Mouse (Mus musculus): Measurements from ENCODE around the gene Tex48. TPM values are rescaled to one million over a fixed set of nuclear protein-coding genes. Genes with fewer than 3 reads are reported as not detected.

Gene Tex48
- total RNA-seq, 2 experiments from 2014 or later = not detected

DNA sequence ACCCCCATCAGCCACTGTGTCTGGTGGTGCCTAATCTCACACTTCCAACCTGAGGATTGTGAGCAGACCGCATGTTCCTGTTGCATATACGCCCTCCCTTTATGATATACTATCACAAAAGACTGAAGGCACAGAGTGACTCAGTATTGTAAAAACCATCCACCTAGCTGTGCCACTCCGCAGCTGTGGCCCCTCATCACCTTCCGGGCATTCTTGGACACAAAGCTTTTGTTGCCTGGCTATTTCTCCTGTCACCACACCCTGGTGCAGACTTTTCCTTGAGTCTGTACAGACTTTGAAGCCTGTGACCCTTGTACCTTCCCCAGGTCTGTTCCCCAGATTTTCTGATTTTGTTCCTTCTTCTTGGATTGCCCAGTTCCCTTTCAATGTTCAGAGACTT lies 26.2 kb downstream of the Tex48 start:
- no peak for DNase-seq (ENCODE audit: extremely low spot score in 1 of 2, low spot score in 1 of 2)

DNA sequence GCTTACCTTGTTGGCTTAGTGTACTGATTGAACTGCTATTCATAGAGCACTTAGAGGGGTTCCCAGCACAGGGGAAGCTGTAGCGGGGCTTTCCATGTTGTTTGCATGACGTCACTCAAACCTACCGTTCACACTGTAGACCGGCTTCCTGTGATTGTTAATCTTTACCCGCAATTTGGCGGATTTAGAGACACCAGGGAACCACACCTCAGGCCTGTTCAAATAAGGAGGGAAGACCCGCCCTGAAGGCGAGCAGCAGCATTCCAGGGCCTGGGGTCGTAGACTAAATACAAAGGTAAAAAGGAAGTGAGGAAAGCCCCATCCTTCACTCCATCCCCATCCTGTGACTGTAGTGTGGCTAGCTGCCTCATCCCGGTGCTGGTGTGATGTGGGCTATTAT lies 27.0 kb downstream of the Tex48 start:
- no peak for DNase-seq (ENCODE audit: extremely low spot score in 1 of 2, low spot score in 1 of 2)

DNA sequence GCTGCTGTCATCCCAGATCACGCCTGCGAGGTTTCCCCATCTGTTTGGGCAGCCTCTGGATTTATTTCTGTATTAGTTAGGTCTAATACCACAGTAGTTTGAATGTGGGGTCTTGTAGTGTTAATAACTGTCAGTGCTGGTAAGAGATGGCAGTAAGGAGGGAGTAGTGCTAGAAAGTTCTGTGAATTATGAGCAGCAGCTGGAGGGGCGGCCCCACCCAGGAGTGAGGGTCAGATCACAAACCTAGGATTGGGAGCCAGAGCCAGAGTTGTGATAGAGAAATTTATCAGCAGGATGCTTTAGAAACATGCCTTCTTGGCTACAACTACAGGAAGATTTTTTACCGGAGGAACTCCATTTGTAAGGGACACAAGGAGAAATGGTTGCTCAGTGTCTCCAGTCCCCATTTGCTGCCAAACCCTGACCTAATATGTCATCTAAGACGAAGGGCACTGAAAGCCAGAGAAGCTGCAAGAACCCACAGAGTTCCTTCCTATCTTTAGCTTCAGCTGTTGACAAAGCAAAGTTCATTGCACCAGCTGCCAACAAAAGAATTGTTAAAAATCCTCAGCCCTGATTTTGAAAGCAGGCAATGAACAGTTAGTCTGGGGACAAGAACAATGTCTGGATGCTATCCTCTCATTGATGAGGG lies 27.6 kb downstream of the Tex48 start:
- no peak for DNase-seq (ENCODE audit: extremely low spot score in 1 of 2, low spot score in 1 of 2)

DNA sequence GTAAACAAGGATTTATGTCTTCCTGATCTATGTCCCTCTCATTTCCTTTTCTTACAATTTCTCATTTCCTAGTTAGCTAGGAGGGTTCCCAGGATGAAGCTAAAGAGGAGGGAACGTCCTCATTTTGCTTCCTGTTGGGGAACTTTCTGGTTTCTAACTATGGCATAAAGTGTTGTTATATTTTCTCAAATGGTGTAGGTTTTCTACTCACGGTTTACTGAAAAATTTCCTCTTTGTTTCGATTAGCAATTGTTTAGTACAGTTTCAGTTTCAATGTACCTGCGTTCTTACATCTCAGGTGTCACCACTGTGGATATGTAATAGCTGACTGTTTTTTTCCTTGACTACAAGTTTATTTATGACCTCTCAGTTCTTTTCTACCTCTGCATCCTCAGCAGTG lies 31.7 kb downstream of the Tex48 start:
- DNase-seq (ENCODE audit: extremely low spot score in 1 of 2, low spot score in 1 of 2) = no peak

DNA sequence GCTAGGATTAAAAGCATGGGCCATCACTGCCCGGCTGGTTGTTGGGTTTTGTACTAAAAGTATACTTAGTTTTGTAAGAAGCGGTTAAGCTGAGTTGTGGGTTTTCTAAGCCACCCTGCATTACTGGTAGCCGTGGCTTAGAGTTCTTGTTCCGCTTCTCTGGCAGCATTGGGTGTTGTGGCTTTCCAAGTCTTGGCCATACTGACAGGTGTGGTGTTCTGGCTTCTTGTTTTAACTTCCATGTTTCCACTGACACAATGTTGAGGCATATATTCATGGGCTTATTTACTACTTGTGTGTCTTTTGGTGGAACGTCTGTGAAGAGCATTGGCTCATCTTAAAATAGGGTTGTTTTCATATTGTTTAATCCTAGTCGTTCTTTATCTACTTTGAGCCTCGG lies 32.2 kb downstream of the Tex48 start:
- DNase-seq (ENCODE audit: extremely low spot score in 1 of 2, low spot score in 1 of 2) = no peak

DNA sequence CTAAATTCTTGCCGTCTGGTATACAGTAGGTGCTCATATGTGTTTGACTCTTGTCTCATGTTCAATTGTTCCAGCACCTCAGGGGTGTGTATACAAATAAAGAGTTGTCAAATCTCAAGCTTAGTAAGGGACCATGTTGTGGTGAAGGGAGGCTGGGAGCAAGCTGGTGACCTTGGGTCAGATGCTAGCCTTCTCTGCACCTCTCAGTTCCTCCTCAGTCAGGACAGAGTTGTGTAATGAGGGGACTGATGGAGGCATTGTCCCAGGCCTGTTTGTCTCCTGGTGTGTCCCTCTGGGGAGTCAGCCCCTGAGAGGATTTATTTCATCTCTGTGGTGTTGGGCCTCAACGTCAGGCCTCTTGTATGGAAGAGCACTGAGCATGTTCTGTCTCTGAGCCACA lies 36.0 kb downstream of the Tex48 start:
- DNase-seq (ENCODE audit: extremely low spot score in 1 of 2, low spot score in 1 of 2) = no peak

DNA sequence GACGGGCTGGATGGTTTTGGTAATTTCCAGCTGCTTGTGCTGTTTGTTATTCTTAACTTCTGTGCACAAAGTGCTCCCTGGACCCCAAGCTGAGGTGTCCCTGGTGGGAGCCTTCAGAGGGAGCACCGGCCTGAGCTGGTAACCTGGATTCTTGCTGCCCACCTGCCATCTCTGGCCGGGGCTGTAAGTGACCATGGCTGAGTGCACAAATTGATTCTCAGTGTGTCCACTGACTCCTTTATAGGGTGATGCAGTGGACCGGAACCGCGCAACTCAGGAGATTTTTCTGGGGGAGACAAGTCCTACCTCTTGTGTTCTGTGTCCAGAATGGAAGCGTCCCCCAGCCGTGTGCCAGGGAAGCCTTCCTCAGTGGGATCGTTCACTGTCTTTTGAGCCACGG lies 37.0 kb downstream of the Tex48 start:
- DNase-seq (ENCODE audit: extremely low spot score in 1 of 2, low spot score in 1 of 2) = no peak

DNA sequence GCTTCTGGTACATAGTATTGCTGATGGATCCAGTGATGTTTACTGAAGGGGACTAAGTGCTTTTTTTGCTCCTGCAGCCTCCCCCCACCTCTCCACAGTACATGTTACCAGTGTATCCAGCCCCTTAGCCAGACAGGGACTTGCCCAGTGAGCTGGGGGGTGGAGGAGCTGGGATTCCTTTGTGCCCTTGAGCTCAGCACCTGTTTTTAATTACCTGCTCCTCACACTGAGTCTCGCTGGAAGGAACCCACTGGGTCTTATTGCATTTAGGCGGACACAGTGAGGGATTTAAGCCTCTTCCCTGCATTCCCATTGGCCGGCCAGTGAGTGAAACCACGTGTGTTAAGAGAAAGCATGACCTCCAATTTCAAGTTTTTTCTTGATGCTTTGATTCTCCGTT lies 39.6 kb downstream of the Tex48 start:
- DNase-seq (ENCODE audit: extremely low spot score in 1 of 2, low spot score in 1 of 2) = no peak

DNA sequence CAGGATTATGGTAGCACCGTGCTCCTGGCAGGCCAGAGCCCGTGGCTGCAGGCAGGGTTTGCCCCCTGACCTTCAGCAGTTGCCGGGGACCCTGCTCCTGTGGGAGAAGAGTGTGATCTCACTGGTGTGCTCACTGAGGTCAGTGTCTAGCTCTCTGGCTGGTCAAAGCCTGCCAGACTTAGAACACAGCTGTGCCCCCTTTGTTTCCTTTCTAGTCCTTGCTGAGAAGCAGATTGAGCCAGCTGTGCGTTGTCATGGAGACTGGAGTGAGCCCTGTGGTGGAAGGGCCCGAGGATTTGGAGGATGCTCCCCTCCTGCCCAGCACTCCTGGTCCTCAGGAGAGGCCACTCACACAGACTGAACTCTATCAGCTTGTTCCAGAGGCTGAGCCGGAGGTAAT lies 42.1 kb downstream of the Tex48 start:
- no peak for DNase-seq (ENCODE audit: extremely low spot score in 1 of 2, low spot score in 1 of 2)

DNA sequence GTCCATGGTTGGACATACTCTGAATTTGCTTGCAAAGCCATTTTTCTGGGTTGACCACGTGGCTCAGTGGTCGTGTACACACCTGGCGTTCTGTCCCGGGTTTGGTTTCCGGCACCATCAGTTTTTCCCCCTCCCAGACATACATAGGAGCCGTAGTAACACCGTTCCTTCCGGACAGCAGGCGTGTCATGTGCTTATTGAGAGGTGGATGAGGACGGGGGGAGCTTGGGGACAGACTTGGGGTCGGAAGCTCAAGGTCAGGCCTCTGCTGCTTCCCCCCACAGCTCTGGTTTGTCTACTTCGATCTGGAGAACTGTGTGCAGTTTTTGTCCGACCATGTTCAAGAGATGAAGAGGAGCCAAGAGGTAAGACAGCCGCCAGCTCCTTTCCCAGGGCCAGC lies 42.6 kb downstream of the Tex48 start:
- DNase-seq (ENCODE audit: extremely low spot score in 1 of 2, low spot score in 1 of 2) = no peak

DNA sequence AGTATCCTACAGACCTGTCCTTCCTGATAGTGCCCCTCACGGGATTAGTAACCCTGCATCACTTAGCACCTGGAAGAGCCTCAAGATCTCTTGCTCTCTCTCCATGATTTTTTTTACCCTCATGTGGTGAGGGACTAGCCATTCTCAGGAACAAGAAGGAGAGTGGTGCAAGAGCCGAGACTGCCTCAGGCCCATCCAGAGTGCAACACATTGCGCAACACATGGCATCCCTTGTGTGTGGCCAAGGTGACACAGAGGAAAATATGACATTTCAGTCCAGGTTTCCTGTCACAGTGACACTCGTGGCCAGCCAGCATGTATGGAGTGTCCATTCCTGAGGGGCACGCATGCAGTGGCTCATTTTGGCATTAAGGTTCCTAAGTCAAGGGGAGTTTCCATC lies 49.6 kb downstream of the Tex48 start:
- no peak for DNase-seq (ENCODE audit: extremely low spot score in 1 of 2, low spot score in 1 of 2)

DNA sequence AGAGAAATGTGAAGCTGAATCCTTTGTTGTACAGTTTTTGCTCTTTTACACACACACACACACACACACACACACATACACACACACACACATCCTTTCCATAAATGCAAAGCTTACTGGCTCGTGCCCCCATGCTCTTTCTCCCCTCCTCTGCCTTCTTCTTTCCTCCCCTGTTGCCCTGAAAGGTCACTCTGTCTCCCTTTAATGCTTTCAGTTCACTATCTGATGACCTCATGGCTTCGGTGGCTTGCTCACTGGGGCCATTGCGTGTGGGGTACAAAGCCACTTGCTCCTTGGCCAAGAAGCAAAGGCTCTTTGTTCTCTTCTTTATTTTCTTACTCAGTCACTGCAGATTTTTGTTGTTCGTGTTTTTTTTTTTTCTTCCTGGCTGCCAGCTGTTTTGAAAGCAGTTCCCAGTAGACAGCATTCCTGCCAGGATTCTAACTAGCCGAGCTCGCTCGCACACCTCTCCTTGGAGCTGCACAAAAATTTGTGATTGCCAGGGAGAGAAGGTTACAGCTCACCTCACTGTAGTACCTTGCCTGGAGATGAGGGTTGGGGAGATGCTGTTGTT lies 51.9 kb downstream of the Tex48 start:
- no peak for DNase-seq (ENCODE audit: extremely low spot score in 1 of 2, low spot score in 1 of 2)

DNA sequence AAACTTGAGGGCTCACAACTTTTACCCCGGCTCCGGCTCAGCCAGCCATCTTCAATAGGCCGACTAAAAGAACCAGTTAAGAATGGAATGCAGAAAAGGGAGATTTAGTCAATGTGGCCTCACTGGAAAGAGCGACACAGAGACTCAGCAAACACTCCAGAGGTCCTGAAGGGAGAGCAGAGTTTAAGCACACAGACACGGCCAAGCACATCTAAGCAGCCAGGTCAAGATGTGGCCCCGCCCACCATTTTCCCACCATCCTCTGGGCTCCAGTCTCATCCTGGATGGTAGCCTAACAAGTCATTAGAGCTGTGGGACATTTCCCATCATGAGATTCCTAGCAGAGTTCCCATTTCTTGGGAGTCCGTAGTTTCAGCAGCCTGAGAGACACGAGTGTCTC lies 52.9 kb downstream of the Tex48 start:
- no peak for DNase-seq (ENCODE audit: extremely low spot score in 1 of 2, low spot score in 1 of 2)

DNA sequence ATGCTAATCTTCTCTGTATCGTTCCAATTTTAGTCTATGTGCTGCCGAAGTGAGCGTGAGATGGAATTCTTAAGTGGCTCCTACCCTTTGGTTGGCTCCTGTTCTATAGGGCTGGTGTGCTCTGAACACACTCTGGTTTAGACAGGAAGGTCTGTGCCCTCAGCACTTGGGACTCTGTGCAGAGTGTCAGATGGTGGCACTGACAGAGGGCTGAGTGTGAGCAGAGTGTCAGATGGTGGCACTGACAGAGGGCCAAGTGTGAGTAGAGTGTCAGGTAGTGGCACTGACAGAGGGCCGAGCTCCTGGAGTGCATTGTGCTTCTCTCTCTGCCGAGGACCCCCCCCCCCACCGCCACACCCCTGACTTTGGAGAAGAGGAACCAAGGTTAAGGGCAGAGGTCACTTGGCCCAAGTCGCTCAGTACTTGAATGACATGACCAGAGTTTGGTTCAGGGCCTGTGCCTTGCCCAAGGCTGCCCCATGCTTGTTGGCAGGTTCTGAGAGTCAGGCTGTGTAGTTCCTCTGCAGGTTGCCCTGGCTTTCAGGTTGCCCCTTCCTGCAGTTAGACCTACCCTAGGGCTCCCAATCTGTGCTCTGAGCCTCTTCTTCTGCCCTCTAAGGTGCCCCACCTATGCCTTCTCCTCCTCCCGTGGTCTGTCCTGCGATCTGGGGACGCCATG lies 54.4 kb downstream of the Tex48 start:
- DNase-seq (ENCODE audit: extremely low spot score in 1 of 2, low spot score in 1 of 2) = no peak

DNA sequence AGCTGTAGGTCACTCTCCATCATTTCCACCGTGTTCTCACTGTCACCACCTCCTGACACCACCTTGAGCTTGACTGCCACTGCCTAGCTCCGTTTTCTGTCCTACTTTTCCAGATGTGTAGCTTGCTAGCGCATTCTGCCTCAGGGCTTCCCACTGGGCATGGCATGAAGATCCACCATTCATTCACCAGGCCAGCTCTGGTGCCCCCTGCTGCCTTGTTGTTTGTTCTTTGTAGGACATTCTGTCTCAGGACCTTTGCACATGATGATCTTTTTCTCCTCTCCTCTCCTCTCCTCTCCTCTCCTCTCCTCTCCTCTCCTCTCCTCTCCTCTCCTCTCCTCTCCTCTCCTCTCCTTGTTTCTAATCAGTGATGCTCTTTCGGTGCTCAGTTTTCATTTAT lies 59.5 kb downstream of the Tex48 start:
- no peak for DNase-seq (ENCODE audit: extremely low spot score in 1 of 2, low spot score in 1 of 2)

DNA sequence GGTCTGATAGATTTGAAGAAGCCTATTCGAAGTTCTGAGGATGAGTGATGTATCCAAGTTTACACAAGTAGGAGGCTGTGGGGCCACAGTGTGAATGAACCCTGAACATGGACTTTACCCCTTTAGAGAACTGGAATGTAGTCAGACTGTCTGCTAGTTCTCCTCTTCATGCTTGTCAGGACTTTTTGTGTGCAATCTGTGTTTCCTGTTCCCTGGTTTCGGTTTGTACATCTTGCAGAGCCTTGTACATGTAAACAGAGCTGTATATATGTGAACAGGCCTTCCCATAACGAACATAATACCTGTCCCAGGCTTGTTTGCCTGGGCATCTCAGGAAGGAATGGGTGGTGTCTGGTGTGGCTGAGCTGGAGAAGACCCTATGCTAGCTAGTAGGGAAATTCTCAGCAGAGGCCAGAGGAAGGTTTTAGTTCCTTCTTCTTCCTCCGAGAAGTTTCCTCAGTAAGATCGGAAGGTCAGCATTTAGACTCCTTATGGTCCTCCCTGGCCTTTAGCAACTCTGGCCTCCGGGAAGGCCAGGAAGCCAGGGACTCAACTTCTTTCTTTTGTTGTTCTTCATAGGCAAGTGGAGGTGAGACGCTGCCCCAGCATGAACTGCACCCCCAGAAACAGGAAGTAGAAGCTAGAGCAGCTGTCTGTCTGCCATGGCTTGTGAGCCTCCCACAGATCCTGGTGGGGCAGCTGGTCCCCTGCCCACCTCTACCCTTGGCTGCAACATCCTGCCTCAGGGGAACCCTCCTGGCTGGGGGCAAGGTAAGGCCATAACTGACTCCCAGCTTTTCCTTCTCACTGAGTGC lies 60.2 kb downstream of the Tex48 start:
- no peak for DNase-seq (ENCODE audit: extremely low spot score in 1 of 2, low spot score in 1 of 2)

DNA sequence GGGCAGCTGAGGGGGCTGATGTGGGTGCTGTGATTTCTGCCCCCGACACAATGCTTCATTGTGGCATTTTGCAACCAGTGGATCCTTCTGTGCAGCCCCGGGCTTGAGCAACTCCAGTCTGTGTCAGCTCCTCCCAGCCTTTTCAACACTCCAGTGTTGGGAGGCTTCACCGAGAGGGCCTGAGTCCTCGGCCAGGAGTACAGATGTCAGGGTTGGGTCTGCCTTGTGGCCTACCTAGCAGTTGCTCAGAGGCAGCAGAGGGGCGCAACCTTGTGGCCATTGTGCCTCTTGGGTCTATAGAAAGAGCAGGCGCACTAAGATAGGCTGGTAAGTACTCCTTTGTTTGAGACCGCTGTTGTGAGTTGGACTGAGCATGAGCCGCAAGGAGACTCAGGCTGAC lies 62.1 kb downstream of the Tex48 start:
- no peak for DNase-seq (ENCODE audit: extremely low spot score in 1 of 2, low spot score in 1 of 2)

DNA sequence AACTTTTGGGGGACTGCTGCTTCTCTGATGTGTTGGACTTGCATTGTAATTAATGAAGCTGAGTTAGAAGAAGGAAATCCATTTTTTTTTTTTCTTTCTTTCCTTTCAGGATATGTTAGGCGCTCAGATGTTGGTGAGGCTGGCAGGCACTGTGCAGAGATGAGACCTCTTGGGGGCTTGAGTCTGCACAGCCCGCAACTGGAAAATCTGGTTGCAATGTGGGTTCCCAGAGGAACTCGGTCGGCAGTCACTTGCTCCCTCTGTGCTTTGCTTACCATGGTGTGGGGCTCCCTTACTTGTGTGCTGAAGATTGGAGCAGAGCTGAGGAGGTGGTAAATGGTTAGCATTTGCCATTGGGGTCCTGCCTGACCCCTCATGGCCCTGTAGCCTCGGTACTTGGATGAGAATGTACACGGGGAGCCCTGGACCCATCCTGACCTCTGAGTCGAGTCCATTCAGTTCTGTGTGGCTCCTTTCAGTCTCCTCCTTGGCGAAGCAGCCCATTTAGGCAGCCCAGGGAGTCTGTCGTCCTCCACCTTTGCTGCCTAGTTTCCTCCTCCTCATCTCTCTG lies 63.0 kb downstream of the Tex48 start:
- no peak for DNase-seq (ENCODE audit: extremely low spot score in 1 of 2, low spot score in 1 of 2)

DNA sequence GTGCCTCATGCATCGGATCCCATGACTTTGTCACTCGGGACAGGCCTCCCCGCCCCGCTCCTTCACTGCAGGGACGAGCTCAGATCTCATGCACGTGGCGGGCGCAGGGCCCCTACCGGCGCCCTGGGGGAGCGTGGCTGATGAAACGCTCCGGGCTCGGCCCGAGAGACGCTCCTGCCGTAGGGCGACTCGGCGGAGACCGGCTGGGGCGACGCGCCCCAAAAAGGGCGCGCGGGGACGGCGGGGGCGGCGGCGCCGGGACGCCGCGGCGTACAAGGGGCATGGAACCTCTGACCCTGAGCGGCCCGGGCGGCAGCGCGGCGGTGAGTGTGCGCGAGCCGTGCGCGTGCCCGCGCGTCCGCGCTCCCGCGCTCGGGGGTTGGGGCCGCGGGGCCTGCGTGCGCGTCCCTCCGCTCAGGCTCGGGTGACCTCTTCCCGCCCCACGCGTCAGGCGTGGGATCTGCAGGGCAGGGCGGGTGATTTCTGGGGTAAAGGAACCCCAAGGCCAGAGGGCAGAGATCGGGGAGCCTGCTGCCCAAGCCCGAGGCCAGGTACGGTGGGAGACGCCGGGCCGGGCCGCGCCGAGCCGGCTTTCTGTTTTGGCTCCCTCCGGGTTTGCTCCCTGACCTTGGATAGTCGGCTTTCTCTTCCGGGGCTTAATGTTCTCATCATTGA lies 63.7 kb downstream of the Tex48 start, which contains the start of gene Tmem268:
TSS of gene Tmem268 (plus strand) at position 375 of the 675 bp plus-strand sequence.
- peak; percentile 49 to 60 for DNase-seq (ENCODE audit: extremely low spot score in 1 of 2, low spot score in 1 of 2)
